Mouse (Mus musculus) embryonic facial prominence, embryonic 15.5 days (tissue): ENCODE results near the gene Cdc42ep5. TPM values are rescaled to one million over a fixed set of nuclear protein-coding genes. Genes with fewer than 3 reads are reported as not detected.
A peak's percentile ranks its signal among the peaks of the same experiment; 100 is the strongest.

Experiments used
- ATAC-seq: fragments of 200-750 bp; cut with Nextera tagmentation; 2 replicates; pipeline ENCODE4 v1.8.0; 2017; ENCODE audit warnings: low read depth, moderate TSS enrichment; ENCODE audit not compliant: insufficient number of reproducible peaks, low FRiP score, low TSS enrichment
- H3K27ac ChIP-seq: fragments of 300-500 bp; sonication (generic); replicated peaks from 2 replicates; pipeline ENCODE4 v1.5.1; 2015; ENCODE audit warnings: mild to moderate bottlenecking, inconsistent platforms
- H3K27me3 ChIP-seq: fragments of 300-500 bp; sonication (generic); 2 replicates; pipeline ENCODE4 v1.6.1; 2015; ENCODE audit warnings: inconsistent platforms
- H3K36me3 ChIP-seq: fragments of 300-500 bp; sonication (generic); 2 replicates; pipeline ENCODE4 v1.6.1; 2015; ENCODE audit warnings: mild to moderate bottlenecking, inconsistent platforms
- H3K4me1 ChIP-seq: fragments of 300-500 bp; sonication (generic); 2 replicates; pipeline ENCODE4 v1.6.1; 2015; ENCODE audit warnings: inconsistent platforms
- H3K4me2 ChIP-seq: fragments of 300-500 bp; sonication (generic); replicated peaks from 2 replicates; pipeline ENCODE4 v1.6.1; 2015; ENCODE audit warnings: mild to moderate bottlenecking, inconsistent platforms
- H3K4me3 ChIP-seq: fragments of 300-500 bp; sonication (generic); replicated peaks from 2 replicates; pipeline ENCODE4 v1.5.1; 2015; ENCODE audit warnings: mild to moderate bottlenecking, inconsistent platforms
- H3K9ac ChIP-seq: fragments of 300-500 bp; sonication (generic); 2 replicates; pipeline ENCODE4 v1.6.1; 2015; ENCODE audit warnings: inconsistent platforms
- H3K9me3 ChIP-seq: fragments of 300-500 bp; sonication (generic); replicated peaks from 2 replicates; pipeline ENCODE4 v1.6.1; 2016; ENCODE audit warnings: inconsistent platforms
- WGBS: fragments of 180-500 bp; shearing (Covaris S2); methylation state at CpG from one replicate; pipeline ENCODE4 v1.1.7; 2015; 5-methylcytosine and 5-hydroxymethylcytosine counted together
- polyA plus RNA-seq: library from polyadenylated mRNA; unstranded; fragments of >200 nt; fragmentation: Nextera tagmentation; extraction: Ambion mirVana; gene quantifications from 2 replicates; pipeline ENCODE4 v1.2.1, GENCODE M21; 2015

The Cdc42ep5 gene
- polyA plus RNA-seq, 1 experiment from 2014 or later = 63.2 TPM

DNA sequence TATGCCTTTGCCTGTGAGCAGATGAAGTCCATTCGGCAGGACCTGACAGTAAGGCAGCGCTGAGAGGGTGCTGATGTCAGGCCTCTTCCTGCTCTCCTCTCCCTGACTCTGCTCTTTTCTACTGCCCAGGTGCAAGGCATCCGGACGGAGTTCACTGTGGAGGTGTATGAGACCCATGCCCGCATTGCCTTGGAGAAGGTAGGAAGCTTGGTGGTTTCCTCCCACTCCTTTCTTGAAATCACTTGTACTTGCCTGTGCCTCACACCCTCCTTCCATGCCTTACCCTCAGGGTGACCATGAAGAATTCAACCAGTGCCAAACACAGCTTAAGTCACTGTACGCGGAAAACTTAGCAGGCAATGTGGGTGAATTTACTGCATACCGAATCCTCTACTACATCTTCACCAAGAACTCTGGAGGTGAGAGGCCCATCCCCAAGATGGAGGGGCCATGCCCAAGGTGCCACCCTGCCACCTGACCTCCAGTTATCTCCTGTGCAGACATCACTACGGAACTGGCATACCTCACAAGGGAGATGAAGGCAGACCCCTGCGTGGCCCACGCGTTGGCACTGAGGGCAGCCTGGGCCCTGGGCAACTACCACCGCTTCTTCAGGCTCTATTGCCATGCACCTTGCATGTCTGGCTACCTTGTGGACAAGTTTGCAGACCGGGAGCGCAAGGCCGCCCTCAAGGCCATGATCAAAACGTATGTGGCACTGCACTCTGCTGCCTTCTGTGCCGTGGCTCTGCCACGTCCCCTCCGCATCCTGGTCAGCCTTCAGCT lies 19.7 kb downstream of the Cdc42ep5 start:
- no peak overlapping the region for H3K4me2 ChIP-seq
- H3K9ac ChIP-seq = no peak overlapping the region
- no peak for ATAC-seq
- no peak overlapping the region for H3K27ac ChIP-seq
- H3K27me3 ChIP-seq = no peaks in the 10 kb centered on the region
- 93% methylated on average over 20 of the region's 20 CpGs for WGBS
- H3K36me3 ChIP-seq = peaks cover 75% of the 10 kb centered on the region
- H3K9me3 ChIP-seq = no peaks in the 10 kb centered on the region
- peaks cover 26% of the 10 kb centered on the region for H3K4me1 ChIP-seq
- no peak overlapping the region for H3K4me3 ChIP-seq

DNA sequence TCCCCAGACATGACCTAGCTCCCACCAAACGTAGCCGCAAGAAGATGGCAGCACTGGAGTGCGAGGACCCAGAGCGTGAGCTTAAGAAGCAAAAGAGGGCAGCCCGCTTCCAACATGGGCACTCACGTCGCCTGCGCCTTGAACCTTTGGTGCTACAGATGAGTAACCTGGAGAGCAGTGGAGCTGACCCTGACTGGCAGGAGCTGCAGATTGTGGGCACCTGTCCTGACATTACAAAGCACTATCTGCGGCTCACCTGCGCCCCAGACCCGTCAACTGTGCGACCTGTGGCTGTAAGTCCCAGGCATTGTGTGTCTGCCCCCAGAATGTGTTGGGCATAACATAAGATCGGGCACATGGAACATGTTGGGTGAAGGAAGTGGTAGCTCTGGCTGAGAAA lies 20.6 kb downstream of the Cdc42ep5 start:
- 96% methylated on average over 13 of the region's 13 CpGs for WGBS
- Histone ChIP-seq H3K9me3 (no peaks in the 10 kb centered on the region), H3K27ac (no peak overlapping the region), H3K27me3 (no peaks in the 10 kb centered on the region), H3K4me3 (no peak overlapping the region), H3K4me1 (peaks cover 24% of the 10 kb centered on the region), H3K4me2 (no peak overlapping the region), H3K9ac (no peak overlapping the region), H3K36me3 (peaks cover 84% of the 10 kb centered on the region)
- ATAC-seq = no peak

DNA sequence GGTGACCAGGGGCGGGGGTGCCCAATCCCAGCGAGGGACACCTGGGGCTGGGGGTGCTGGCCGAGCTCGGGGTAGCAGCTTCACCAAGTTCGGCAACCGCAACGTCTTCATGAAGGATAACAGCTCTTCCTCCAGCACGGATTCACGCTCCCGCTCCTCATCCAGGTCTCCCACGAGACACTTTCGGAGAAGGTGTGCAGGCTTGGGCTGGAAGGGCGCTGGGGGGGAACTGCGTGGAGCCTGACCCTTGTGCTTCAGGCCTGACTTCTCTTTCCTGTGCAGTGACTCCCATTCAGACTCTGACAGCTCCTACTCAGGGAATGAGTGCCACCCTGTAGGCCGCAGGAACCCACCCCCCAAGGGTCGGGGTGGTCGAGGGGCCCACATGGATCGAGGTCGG lies 21.2 kb downstream of the Cdc42ep5 start:
- no peak for ATAC-seq
- 96% methylated on average over 19 of the region's 19 CpGs for WGBS
- Histone ChIP-seq H3K9me3 (no peaks in the 10 kb centered on the region), H3K27ac (no peak overlapping the region), H3K36me3 (peaks cover 90% of the 10 kb centered on the region), H3K4me1 (peaks cover 21% of the 10 kb centered on the region), H3K9ac (no peak overlapping the region), H3K4me3 (no peak overlapping the region), H3K4me2 (no peak overlapping the region), H3K27me3 (no peaks in the 10 kb centered on the region)

DNA sequence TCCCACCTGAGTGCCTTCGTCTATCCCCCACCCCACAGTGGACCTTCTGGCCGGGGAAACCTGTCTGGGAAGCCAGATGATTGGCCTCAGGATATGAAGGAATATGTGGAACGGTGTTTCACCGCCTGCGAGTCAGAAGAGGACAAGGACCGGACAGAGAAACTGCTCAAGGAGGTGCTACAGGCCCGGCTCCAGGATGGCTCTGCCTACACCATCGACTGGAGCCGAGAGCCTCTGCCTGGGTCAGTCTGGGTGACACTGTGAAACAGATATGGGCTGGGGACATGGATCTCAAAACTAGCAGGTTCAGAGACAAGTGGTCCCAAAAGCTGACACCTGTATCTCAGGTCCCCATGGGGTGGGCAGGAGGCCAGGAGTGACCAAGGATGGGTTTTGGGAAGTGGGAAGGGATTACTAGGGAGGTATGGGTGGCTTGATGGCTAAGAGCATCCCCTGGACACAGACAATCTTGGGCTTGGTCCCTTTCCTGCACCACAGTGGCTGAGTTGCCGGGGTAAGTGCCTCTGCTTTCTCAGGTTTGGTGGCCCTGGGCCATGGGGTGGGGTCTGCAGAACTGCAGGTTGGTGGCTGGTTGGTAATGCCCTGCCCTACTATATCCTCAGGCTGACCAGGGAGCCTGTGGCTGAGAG lies 21.7 kb downstream of the Cdc42ep5 start:
- Histone ChIP-seq H3K4me3 (no peak overlapping the region), H3K4me1 (peaks cover 21% of the 10 kb centered on the region), H3K36me3 (peaks cover 90% of the 10 kb centered on the region), H3K4me2 (no peak overlapping the region), H3K27me3 (no peaks in the 10 kb centered on the region), H3K27ac (no peak overlapping the region), H3K9ac (no peak overlapping the region), H3K9me3 (no peaks in the 10 kb centered on the region)
- 95% methylated on average over 10 of the region's 10 CpGs for WGBS
- no peak for ATAC-seq

DNA sequence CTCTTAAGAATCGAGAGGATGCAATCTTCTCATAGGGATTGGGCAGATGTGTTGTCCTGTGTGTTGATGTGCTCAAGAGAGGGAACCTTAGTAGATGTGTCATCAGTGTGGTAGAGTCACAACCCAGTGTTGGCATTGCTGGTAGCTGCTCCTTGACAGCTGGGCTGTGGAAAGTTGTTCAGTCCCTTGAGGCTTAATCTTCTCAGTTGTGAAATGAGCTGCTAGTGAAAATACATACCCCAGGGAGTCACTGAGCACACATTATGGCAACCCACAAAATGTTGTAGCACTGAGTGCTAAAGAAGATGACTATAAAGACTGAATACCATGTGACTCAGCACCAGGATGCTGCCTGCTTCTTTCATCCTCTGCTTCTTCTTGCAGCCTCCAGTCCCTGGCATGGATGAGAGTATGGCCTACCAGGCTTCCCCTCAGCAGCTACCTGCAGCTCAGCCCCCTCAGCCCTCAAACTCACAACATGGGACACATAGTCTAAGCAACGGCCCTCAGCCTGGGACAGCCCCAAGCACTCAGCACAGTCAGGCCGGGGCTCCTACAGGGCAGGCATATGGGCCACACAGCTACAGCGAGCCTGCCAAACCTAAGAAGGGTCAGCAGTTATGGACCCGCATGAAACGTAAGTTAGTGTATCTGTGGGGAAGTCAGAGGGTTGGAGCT lies 22.9 kb downstream of the Cdc42ep5 start:
- no peak overlapping the region for H3K27ac ChIP-seq
- H3K36me3 ChIP-seq = peaks cover 83% of the 10 kb centered on the region
- H3K9me3 ChIP-seq = no peaks in the 10 kb centered on the region
- no peak overlapping the region for H3K4me3 ChIP-seq
- WGBS = 91% methylated on average over 6 of the region's 6 CpGs
- H3K9ac ChIP-seq = no peak overlapping the region
- ATAC-seq = no peak
- H3K4me2 ChIP-seq = no peak overlapping the region
- no peaks in the 10 kb centered on the region for H3K27me3 ChIP-seq
- H3K4me1 ChIP-seq = peaks cover 14% of the 10 kb centered on the region

DNA sequence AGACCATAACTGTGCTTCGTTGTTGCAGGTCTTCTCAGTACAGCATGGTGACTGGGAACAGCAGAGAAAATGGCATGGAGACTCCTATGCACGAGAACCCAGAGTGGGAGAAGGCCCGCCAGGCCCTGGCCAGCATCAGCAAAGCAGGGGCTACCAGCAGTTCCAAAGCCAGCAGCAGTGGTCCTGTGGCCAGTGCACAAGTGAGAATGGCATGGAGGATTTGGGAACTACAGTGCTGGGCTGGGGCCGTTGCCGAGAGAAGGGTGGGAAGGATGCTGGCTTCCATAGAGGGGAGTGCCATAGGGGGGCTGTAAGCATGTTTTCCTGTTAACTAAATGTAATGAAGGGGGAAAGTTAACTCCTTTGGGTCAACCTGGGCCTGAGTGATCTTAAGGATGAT lies 25.3 kb downstream of the Cdc42ep5 start:
- Histone ChIP-seq H3K4me2 (no peak overlapping the region), H3K27ac (no peak overlapping the region), H3K9ac (no peak overlapping the region), H3K9me3 (no peaks in the 10 kb centered on the region), H3K4me3 (no peak overlapping the region), H3K27me3 (no peaks in the 10 kb centered on the region), H3K36me3 (peaks cover 59% of the 10 kb centered on the region), H3K4me1 (peaks cover 14% of the 10 kb centered on the region)
- WGBS = 89% methylated on average over 5 of the region's 5 CpGs
- ATAC-seq = no peak

DNA sequence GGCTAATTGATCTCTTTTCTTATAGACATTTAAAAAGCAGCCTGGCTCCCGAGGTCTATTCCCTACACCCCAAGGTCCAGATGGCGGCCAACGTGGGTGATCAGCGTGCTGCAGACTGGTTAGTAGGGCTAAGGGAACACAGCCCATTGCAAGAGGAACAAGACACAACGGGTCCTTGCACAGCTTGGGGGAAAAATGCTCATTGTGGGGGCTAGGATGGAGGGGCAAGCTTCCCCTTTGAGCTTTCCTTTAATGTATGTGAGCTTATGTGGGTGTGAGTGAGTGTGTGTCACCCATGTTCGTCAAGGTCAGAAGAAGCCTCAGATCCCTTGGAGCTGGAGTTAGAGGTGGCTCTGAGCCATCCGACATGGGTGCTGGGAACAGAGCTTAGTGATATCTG lies 26.0 kb downstream of the Cdc42ep5 start:
- Histone ChIP-seq H3K9ac (no peak overlapping the region), H3K4me3 (peak overlapping the region; percentile 96; the same call in 1 of the 2 replicates), H3K36me3 (peaks cover 52% of the 10 kb centered on the region), H3K4me2 (no peak overlapping the region), H3K9me3 (no peaks in the 10 kb centered on the region), H3K27me3 (no peaks in the 10 kb centered on the region), H3K4me1 (peaks cover 14% of the 10 kb centered on the region), H3K27ac (no peak overlapping the region)
- 90% methylated on average over 7 of the region's 7 CpGs for WGBS
- ATAC-seq = no peak

DNA sequence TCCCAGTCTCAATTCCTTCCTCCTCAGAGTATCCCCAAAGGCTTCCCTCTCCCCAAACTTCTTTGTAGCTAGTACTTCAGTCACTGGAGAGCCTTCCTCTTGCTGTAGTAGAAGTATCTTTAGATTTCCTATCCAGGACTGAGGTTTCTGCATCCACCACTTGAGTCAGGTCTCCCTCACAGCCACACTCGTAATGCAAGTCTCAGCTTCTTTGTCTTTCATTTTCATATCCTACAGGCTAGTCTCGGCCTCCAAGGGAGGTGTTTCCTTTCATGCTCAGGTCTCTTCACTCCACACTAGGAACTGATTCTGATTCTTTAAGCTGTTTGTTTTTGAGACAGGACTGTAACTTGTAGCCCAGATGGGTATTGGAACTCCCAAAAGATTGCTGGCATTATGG lies 26.5 kb downstream of the Cdc42ep5 start:
- peak overlapping the region; percentile 4; the same call in 1 of the 2 replicates for H3K9ac ChIP-seq
- peaks cover 47% of the 10 kb centered on the region for H3K36me3 ChIP-seq
- 78% methylated on average over 2 of the region's 2 CpGs for WGBS

DNA sequence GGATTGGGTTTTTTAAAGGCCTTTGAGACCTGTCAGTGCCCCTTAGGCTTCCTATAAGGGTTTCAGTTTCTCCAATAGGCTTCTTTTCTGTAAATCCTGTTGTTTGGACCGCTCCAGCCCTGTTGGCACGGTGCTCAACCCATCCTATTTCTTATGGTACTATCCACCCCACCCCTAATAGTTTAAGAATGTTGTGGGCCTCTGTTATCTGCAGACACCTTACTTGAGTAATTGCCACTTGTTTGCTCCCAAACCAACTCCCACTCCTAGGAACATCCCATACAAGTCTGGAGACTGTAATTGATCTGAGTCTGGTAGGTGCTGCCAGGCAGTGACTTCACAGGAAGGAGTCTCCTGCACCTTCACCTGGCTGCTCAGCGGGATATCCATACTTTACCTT lies 26.9 kb downstream of the Cdc42ep5 start:
- Histone ChIP-seq H3K27me3 (no peaks in the 10 kb centered on the region), H3K9me3 (no peaks in the 10 kb centered on the region), H3K4me1 (peaks cover 14% of the 10 kb centered on the region), H3K4me3 (peak overlapping the region; percentile 96), H3K9ac (peak overlapping the region; percentile 75), H3K4me2 (peak overlapping the region; percentile 68), H3K36me3 (peaks cover 43% of the 10 kb centered on the region), H3K27ac (peak overlapping the region; percentile 97)
- no peak for ATAC-seq
- WGBS = 49% methylated on average over 3 of the region's 3 CpGs

More for the DNA sequence above, 26.5 kb downstream of the Cdc42ep5 start:
- H3K27me3 ChIP-seq = no peaks in the 10 kb centered on the region
- no peak for ATAC-seq
- peaks cover 14% of the 10 kb centered on the region for H3K4me1 ChIP-seq
- H3K4me2 ChIP-seq = peak overlapping the region; percentile 68
- 0 out of 2 replicates have a peak overlapping the region, but pooled peaks have one; percentile 97 for H3K27ac ChIP-seq
- H3K9me3 ChIP-seq = no peaks in the 10 kb centered on the region
- peak overlapping the region; percentile 96 for H3K4me3 ChIP-seq

DNA sequence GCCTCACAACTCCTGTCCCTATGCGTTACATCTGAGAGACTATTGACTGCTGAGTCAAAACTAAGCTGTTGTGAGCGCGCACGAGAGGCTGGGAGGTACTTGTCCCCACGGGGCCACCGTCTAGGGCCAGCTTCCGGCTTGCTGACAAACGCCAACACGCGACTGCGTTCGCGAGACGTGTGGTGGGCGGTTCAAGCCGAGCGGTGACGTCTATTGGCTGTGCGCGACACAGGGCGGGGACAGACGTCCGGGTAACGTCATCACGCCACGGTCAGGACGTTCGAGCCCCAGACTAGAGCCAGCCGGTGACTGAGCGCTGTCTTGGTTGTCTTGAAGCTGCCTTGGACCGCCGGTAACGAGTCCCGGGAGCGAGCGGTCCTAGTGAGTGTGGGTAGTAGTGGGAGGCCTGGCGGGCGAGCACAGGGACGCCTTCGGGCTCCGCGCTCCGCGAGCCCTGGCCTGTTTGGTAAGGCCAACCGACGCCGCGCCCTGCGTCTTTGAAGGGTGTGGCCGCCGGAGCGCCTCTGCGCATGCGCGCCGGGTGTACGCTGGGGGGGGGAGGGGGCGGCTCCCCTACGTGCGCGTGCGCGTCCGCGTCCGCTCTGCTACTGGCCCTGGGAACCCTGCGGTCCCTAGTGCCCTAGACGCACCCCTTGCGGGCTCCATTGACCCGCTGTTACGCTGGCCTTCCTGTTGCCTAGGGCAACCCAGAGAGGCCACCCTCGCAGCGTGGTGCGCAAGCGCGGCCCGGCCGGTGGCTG lies 27.7 kb downstream of the Cdc42ep5 start, which contains the start of gene Leng8:
Gene Leng8 (plus strand): TSS at position 269 of the 761 bp plus-strand sequence.
- Histone ChIP-seq H3K4me3 (peak within 1 kb of the TSS; percentile 96), H3K27me3 (no peaks in the 10 kb centered on the region), H3K9me3 (no peaks in the 10 kb centered on the region), H3K27ac (peak within 1 kb of the TSS; percentile 97), H3K4me2 (peak within 1 kb of the TSS; percentile 72), H3K9ac (peak within 1 kb of the TSS; percentile 75), H3K36me3 (peaks cover 35% of the 10 kb centered on the region), H3K4me1 (peaks cover 14% of the 10 kb centered on the region)
- peak; percentile 99 for ATAC-seq
- WGBS = under 1% methylated on average over 72 of the region's 78 CpGs

DNA sequence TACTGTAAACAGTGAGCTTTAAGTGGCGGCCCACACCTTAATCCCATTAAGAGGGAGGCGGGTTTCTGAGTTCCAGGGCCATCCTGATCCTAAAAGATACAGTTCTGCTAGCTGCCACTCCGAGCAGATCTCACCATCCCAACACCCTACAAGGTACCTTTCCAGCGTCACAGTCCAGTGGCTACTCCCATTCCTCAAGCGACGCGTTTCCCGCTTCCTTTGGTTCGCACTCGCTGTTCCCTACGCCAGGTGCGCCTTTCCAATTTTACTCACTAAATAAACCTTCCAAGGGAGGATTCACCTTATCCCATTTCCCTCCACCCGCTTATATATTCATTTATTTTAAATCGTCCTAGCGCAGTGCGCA lies 28.3 kb downstream of the Cdc42ep5 start:
- Histone ChIP-seq H3K9ac (peak overlapping the region; percentile 68), H3K4me3 (peak overlapping the region; percentile 96), H3K4me1 (peaks cover 16% of the 10 kb centered on the region), H3K27me3 (no peaks in the 10 kb centered on the region), H3K4me2 (peak overlapping the region; percentile 72), H3K36me3 (peaks cover 29% of the 10 kb centered on the region), H3K27ac (peak overlapping the region; percentile 97), H3K9me3 (no peaks in the 10 kb centered on the region)
- WGBS = under 1% methylated on average over 16 of the region's 16 CpGs
- no peak for ATAC-seq
